Mouse (Mus musculus): ENCODE results near the gene Mink1. TPM values are rescaled to one million over a fixed set of nuclear protein-coding genes. Genes with fewer than 3 reads are reported as not detected.

The Mink1 gene
- polyA plus RNA-seq, 1 experiment from 2014 or later: 21.2 TPM

DNA sequence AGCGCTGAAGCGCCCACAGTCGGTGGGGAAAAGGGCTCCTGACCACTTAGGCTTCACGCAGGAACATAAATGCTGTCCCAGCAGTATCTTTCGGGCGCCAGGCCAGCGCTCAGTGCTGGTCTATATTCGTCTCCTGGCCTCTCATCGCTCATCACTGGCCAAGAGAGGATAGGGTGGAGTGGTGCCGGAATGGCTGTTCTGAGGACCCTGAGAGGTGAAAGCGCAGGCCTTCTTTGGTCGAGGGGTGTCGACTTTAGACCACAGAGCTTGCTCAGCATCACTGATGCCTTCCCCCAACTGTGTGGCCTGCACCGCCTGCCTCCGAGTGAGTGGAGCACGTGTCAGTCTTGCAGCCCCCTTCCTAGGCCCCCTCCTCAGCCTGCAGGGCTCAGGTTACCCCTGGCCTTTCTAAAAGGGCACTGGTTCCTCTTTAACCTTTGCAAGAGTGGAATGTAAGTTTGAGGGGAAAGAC, 93.8 kb downstream of the Mink1 start:
- H3K9ac ChIP-seq (ENCODE audit: low read length): peak overlapping the region; percentile 98
- DNase-seq (ENCODE audit: low spot score): peak; percentile 81
- 2% methylated on average over 16 of the region's 16 CpGs for WGBS
- peaks cover 29% of the 10 kb centered on the region for H3K4me1 ChIP-seq (ENCODE audit: control insufficient read depth, insufficient read depth, low read length)
- peak overlapping the region; percentile 96 for H3K4me2 ChIP-seq (ENCODE audit: low read depth, severe bottlenecking)
- peaks cover 8% of the 10 kb centered on the region for H3K36me3 ChIP-seq (ENCODE audit: control insufficient read depth, insufficient read depth, low read length)
- H3K9me3 ChIP-seq (ENCODE audit: control insufficient read depth, low read length): no peaks in the 10 kb centered on the region
- H3K4me3 ChIP-seq (ENCODE audit: low read depth, low read length): peak overlapping the region; percentile 100
- peak overlapping the region; percentile 97 for H3K27ac ChIP-seq (replicated peaks; ENCODE audit: low read depth, low read length)
- H3K27me3 ChIP-seq (ENCODE audit: control insufficient read depth, insufficient read depth, low read length): no peaks in the 10 kb centered on the region
- ATAC-seq (ENCODE audit: insufficient number of reproducible peaks, low FRiP score, low TSS enrichment, low read depth): peak; percentile 70

DNA sequence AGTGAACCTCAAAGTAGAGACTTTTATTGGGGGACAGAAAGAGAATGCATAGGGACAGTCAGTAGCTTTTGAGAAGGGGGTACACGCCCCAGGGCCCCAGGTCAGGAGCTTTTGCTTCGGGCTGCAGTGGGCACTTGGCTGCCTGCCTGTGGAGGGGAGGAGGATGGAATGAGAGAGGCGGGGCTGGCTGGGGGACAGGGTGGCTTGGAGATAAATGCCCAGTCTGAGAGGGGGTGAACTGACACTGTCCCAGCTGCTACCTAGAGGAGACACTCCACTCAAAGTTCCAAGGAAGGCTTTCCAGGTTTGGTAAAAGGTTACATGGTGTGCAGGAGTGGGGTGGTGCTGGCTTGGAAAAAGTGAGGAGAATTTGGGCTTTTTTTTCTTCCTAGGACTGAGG, 94.3 kb downstream of the Mink1 start, which contains the start of gene Eno3:
Gene Eno3, plus strand, starts transcription at position 239 of the 400 bp plus-strand sequence.
- Histone ChIP-seq H3K4me1 (ENCODE audit: control insufficient read depth, insufficient read depth, low read length) (peaks cover 27% of the 10 kb centered on the region), H3K36me3 (ENCODE audit: control insufficient read depth, insufficient read depth, low read length) (peaks cover 6% of the 10 kb centered on the region), H3K4me2 (ENCODE audit: low read depth, severe bottlenecking) (peak within 1 kb of the TSS; percentile 96), H3K9me3 (ENCODE audit: control insufficient read depth, low read length) (no peaks in the 10 kb centered on the region), H3K27ac (replicated peaks; ENCODE audit: low read depth, low read length) (peak within 1 kb of the TSS; percentile 97), H3K9ac (ENCODE audit: low read length) (peak within 1 kb of the TSS; percentile 98), H3K27me3 (ENCODE audit: control insufficient read depth, insufficient read depth, low read length) (no peaks in the 10 kb centered on the region), H3K4me3 (ENCODE audit: low read depth, low read length) (peak within 1 kb of the TSS; percentile 100)
- WGBS: 2% methylated on average over 3 of the region's 3 CpGs
- ATAC-seq (ENCODE audit: insufficient number of reproducible peaks, low FRiP score, low TSS enrichment, low read depth) (0 out of 2 replicates have a peak, but pooled peaks have one; percentile 18), DNase-seq (ENCODE audit: low spot score) (no peak)

DNA sequence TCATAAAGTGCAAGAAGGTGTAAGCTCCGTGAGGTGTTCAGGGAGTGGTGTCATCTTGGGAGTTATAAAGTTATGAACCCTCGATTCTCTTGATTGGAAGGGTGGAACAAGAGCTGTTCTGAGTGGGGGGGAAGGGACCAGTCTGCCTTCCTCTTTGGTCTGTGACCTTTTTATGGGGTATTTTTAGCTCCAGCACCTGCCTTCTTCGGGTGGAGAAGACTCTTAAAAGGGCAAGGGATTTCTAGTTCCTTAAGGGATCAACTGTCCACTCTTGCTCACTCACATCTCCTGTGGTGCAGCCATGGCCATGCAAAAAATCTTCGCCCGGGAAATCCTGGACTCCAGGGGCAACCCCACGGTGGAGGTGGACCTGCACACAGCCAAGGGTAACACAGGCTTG, 94.9 kb downstream of the Mink1 start:
- ATAC-seq (ENCODE audit: insufficient number of reproducible peaks, low FRiP score, low TSS enrichment, low read depth) (no peak), DNase-seq (ENCODE audit: low spot score) (no peak)
- Histone ChIP-seq H3K27me3 (ENCODE audit: control insufficient read depth, insufficient read depth, low read length) (no peaks in the 10 kb centered on the region), H3K4me1 (ENCODE audit: control insufficient read depth, insufficient read depth, low read length) (peaks cover 25% of the 10 kb centered on the region), H3K9me3 (ENCODE audit: control insufficient read depth, low read length) (no peaks in the 10 kb centered on the region), H3K4me3 (ENCODE audit: low read depth, low read length) (no peak overlapping the region), H3K4me2 (ENCODE audit: low read depth, severe bottlenecking) (peak overlapping the region; percentile 96), H3K27ac (replicated peaks; ENCODE audit: low read depth, low read length) (peak overlapping the region; percentile 97), H3K36me3 (ENCODE audit: control insufficient read depth, insufficient read depth, low read length) (peaks cover 5% of the 10 kb centered on the region; the same call in 1 of the 2 replicates), H3K9ac (ENCODE audit: low read length) (no peak overlapping the region)
- WGBS: 56% methylated on average over 6 of the region's 6 CpGs

DNA sequence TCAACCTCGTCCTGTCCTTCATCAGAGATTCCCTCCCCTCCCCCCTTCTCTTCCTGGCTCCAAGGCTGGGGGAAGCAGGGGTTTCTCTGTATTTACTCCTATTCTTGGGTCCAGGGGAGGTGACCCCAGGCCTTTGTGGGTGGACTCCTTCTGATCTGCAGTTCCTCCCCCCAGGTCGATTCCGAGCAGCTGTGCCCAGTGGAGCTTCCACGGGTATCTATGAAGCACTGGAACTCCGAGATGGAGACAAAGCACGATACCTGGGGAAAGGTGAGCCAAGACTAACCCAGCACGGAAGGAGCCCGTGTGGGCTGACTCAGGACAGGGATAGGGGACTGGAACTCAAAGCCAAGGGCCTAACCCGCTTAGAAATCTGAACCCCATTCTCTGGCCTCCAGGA, 95.3 kb downstream of the Mink1 start:
- Histone ChIP-seq H3K9ac (ENCODE audit: low read length) (no peak overlapping the region), H3K36me3 (ENCODE audit: control insufficient read depth, insufficient read depth, low read length) (peaks cover 4% of the 10 kb centered on the region; the same call in 1 of the 2 replicates), H3K4me1 (ENCODE audit: control insufficient read depth, insufficient read depth, low read length) (peaks cover 22% of the 10 kb centered on the region), H3K27me3 (ENCODE audit: control insufficient read depth, insufficient read depth, low read length) (no peaks in the 10 kb centered on the region), H3K27ac (replicated peaks; ENCODE audit: low read depth, low read length) (peak overlapping the region; percentile 97), H3K9me3 (ENCODE audit: control insufficient read depth, low read length) (no peaks in the 10 kb centered on the region), H3K4me3 (ENCODE audit: low read depth, low read length) (no peak overlapping the region), H3K4me2 (ENCODE audit: low read depth, severe bottlenecking) (peak overlapping the region; percentile 96; the same call in 1 of the 2 replicates)
- DNase-seq (ENCODE audit: low spot score) (no peak), ATAC-seq (ENCODE audit: insufficient number of reproducible peaks, low FRiP score, low TSS enrichment, low read depth) (no peak)
- 61% methylated on average over 9 of the region's 9 CpGs for WGBS

DNA sequence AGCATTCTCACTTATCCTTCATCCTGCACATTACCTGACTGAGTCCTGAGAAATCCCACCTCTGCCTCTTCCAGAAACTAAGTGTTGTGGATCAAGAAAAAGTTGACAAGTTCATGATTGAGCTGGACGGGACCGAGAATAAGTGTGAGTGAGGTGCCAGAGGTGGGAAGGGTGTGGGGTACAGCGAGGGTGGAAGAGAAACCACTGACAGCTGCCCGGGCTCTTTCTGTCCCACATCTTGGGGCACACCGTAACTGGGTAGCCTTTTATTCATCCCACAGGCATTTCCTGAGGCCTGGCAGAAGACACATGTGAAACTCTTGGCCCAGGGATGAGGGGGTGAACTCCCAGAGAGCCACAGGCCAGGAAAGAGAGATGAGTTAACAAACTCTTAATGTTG, 95.8 kb downstream of the Mink1 start:
- DNase-seq (ENCODE audit: low spot score) (no peak), ATAC-seq (ENCODE audit: insufficient number of reproducible peaks, low FRiP score, low TSS enrichment, low read depth) (no peak)
- peaks cover 4% of the 10 kb centered on the region; the same call in 1 of the 2 replicates for H3K36me3 ChIP-seq (ENCODE audit: control insufficient read depth, insufficient read depth, low read length)
- no peak overlapping the region for H3K4me3 ChIP-seq (ENCODE audit: low read depth, low read length)
- H3K9me3 ChIP-seq (ENCODE audit: control insufficient read depth, low read length): no peaks in the 10 kb centered on the region
- H3K27me3 ChIP-seq (ENCODE audit: control insufficient read depth, insufficient read depth, low read length): no peaks in the 10 kb centered on the region
- no peak overlapping the region for H3K27ac ChIP-seq (replicated peaks; ENCODE audit: low read depth, low read length)
- peaks cover 22% of the 10 kb centered on the region for H3K4me1 ChIP-seq (ENCODE audit: control insufficient read depth, insufficient read depth, low read length)
- 80% methylated on average over 5 of the region's 5 CpGs for WGBS
- H3K4me2 ChIP-seq (ENCODE audit: low read depth, severe bottlenecking): no peak overlapping the region
- H3K9ac ChIP-seq (ENCODE audit: low read length): no peak overlapping the region

DNA sequence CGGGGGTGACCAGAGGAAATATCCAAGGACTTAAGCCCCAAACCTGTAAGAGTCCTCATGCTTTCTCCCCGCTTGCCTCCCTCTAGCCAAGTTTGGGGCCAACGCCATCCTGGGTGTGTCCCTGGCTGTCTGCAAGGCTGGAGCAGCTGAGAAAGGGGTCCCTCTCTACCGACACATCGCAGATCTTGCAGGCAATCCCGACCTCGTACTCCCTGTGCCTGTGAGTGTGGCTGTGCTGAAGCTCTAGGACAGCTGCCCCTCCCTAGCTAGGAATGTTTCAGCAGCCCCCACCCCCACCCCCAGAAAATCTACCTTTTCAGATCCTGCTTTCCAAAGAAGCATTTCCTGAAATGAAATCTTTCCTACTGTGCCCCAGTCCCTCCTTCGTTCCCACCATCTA, 96.3 kb downstream of the Mink1 start:
- no peak overlapping the region for H3K9ac ChIP-seq (ENCODE audit: low read length)
- 73% methylated on average over 8 of the region's 8 CpGs for WGBS
- peaks cover 22% of the 10 kb centered on the region for H3K4me1 ChIP-seq (ENCODE audit: control insufficient read depth, insufficient read depth, low read length)
- H3K9me3 ChIP-seq (ENCODE audit: control insufficient read depth, low read length): no peaks in the 10 kb centered on the region
- no peaks in the 10 kb centered on the region for H3K27me3 ChIP-seq (ENCODE audit: control insufficient read depth, insufficient read depth, low read length)
- H3K4me2 ChIP-seq (ENCODE audit: low read depth, severe bottlenecking): no peak overlapping the region
- ATAC-seq (ENCODE audit: insufficient number of reproducible peaks, low FRiP score, low TSS enrichment, low read depth): no peak
- H3K4me3 ChIP-seq (ENCODE audit: low read depth, low read length): no peak overlapping the region
- no peak for DNase-seq (ENCODE audit: low spot score)
- peaks cover 6% of the 10 kb centered on the region for H3K36me3 ChIP-seq (ENCODE audit: control insufficient read depth, insufficient read depth, low read length)
- H3K27ac ChIP-seq (replicated peaks; ENCODE audit: low read depth, low read length): no peak overlapping the region

DNA sequence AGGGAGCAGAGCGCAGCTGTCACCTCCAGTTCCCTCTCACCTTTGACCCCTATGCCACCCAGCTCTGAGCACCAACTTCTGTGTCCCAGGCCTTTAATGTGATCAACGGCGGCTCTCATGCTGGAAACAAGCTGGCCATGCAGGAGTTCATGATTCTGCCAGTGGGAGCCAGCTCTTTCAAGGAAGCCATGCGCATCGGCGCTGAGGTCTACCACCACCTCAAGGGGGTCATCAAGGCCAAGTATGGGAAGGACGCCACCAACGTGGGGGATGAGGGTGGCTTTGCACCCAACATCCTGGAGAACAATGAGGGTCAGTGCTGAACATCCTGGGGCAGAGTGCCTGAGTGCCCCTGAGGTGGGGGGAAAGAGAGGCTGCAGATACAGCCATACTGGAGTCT, 97.9 kb downstream of the Mink1 start:
- 83% methylated on average over 8 of the region's 8 CpGs for WGBS
- peaks cover 16% of the 10 kb centered on the region for H3K36me3 ChIP-seq (ENCODE audit: control insufficient read depth, insufficient read depth, low read length)
- no peak overlapping the region for H3K4me3 ChIP-seq (ENCODE audit: low read depth, low read length)
- H3K4me2 ChIP-seq (ENCODE audit: low read depth, severe bottlenecking): no peak overlapping the region
- no peak overlapping the region for H3K27ac ChIP-seq (replicated peaks; ENCODE audit: low read depth, low read length)
- no peaks in the 10 kb centered on the region for H3K27me3 ChIP-seq (ENCODE audit: control insufficient read depth, insufficient read depth, low read length)
- H3K9ac ChIP-seq (ENCODE audit: low read length): no peak overlapping the region
- ATAC-seq (ENCODE audit: insufficient number of reproducible peaks, low FRiP score, low TSS enrichment, low read depth) (no peak), DNase-seq (ENCODE audit: low spot score) (no peak)
- peaks cover 22% of the 10 kb centered on the region for H3K4me1 ChIP-seq (ENCODE audit: control insufficient read depth, insufficient read depth, low read length)
- no peaks in the 10 kb centered on the region for H3K9me3 ChIP-seq (ENCODE audit: control insufficient read depth, low read length)

DNA sequence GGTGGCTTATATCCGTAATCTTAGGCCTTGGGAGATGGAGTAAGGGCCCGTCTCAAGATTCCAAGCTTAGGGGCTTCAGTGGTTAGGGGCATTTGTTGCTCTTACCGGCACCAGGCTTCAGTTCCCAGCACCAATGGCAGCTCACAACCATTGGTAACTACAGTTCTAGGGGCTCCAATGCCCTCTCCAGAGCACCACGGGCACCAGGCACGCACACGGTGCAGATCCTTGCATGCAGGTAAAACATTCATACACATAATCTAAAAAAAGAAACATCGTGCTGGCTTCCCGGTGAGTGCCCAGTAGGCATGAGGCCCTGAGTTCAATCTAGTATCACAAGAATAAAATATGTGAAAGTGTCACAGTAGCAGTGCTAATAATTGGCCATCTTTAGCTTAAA, 100.4 kb downstream of the Mink1 start:
- Histone ChIP-seq H3K9me3 (ENCODE audit: control insufficient read depth, low read length) (no peaks in the 10 kb centered on the region), H3K27me3 (ENCODE audit: control insufficient read depth, insufficient read depth, low read length) (no peaks in the 10 kb centered on the region), H3K4me1 (ENCODE audit: control insufficient read depth, insufficient read depth, low read length) (peaks cover 10% of the 10 kb centered on the region; the same call in 1 of the 2 replicates), H3K9ac (ENCODE audit: low read length) (no peak overlapping the region), H3K4me2 (ENCODE audit: low read depth, severe bottlenecking) (no peak overlapping the region), H3K36me3 (ENCODE audit: control insufficient read depth, insufficient read depth, low read length) (peaks cover 19% of the 10 kb centered on the region), H3K27ac (replicated peaks; ENCODE audit: low read depth, low read length) (no peak overlapping the region), H3K4me3 (ENCODE audit: low read depth, low read length) (no peak overlapping the region)
- DNase-seq (ENCODE audit: low spot score): no peak
- WGBS: 94% methylated on average over 8 of the region's 8 CpGs
- ATAC-seq (ENCODE audit: insufficient number of reproducible peaks, low FRiP score, low TSS enrichment, low read depth): no peak

DNA sequence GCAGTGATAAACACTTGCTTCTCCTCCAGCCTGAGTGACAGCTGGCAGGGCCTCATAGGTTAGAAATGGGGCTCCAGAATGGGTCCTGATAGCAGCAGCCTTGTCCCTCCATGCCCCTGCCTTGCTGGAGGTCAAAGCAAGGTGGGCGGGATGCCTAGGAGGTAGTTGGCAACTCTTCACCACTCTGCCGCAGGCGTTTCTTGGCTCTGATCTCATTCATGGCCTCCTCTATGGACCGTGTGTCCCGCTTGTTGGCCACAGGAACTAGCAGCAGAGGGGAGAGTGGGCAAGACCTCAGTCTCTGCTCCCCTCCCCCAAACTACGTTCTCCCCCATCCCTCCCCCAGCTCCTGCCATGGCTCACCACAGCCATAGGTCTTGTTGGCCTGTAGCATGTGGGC, 101.3 kb downstream of the Mink1 start:
- Histone ChIP-seq H3K9ac (ENCODE audit: low read length) (no peak overlapping the region), H3K36me3 (ENCODE audit: control insufficient read depth, insufficient read depth, low read length) (peaks cover 19% of the 10 kb centered on the region)
- WGBS: 90% methylated on average over 6 of the region's 6 CpGs

More for the DNA sequence above, 101.3 kb downstream of the Mink1 start:
- ATAC-seq (ENCODE audit: insufficient number of reproducible peaks, low FRiP score, low TSS enrichment, low read depth): no peak
- no peak overlapping the region for H3K4me2 ChIP-seq (ENCODE audit: low read depth, severe bottlenecking)
- no peak for DNase-seq (ENCODE audit: low spot score)
- no peaks in the 10 kb centered on the region for H3K27me3 ChIP-seq (ENCODE audit: control insufficient read depth, insufficient read depth, low read length)
- peaks cover 9% of the 10 kb centered on the region; the same call in 1 of the 2 replicates for H3K4me1 ChIP-seq (ENCODE audit: control insufficient read depth, insufficient read depth, low read length)
- H3K27ac ChIP-seq (replicated peaks; ENCODE audit: low read depth, low read length): no peak overlapping the region
- no peak overlapping the region for H3K4me3 ChIP-seq (ENCODE audit: low read depth, low read length)
- no peaks in the 10 kb centered on the region for H3K9me3 ChIP-seq (ENCODE audit: control insufficient read depth, low read length)

Measured in limb, embryonic 11.5 days (tissue).